Mouse (Mus musculus) brain, embryonic 14.5 days (tissue): ENCODE measurements at regions not wholly inside any gene's neighbourhood (a gene's known extent, or its start where the extent isn't known, plus 50 kb on each side); places are given as distances from the start of the nearest gene placed in this dataset.

Experiments used
- CTCF ChIP-seq: fragments of 200-500 bp; IDR thresholded peaks from 2 replicates; pipeline ENCODE4 v1.5.1; 2012; ENCODE audit warnings: inconsistent platforms, mild to moderate bottlenecking, moderate library complexity, borderline replicate concordance; ENCODE audit not compliant: insufficient read depth, insufficient read length; ENCODE audit errors: extremely low read depth
- POLR2A ChIP-seq: fragments of 200-500 bp; IDR thresholded peaks from 2 replicates; pipeline ENCODE4 v1.6.1; 2012; ENCODE audit warnings: mild to moderate bottlenecking, inconsistent platforms, borderline replicate concordance; ENCODE audit not compliant: poor library complexity, insufficient read depth, insufficient read length, severe bottlenecking; ENCODE audit errors: extremely low read depth

- TF ChIP-seq CTCF (no peak), POLR2A (no peak)
These were observed 359.5 kb downstream of the Tns1 start for GRCm38 (mm10) chr1:73764611-73765333.
